Mouse (Mus musculus) right cerebral cortex, postnatal 10 days (tissue): ENCODE measurements around the gene H2al1m.
"Not testable (repeated sequence)": the region's sequence is repeated elsewhere in the genome, so short reads cannot be mapped to it uniquely, and the experiment has no call there.

Experiments used
- DNase-seq, 2 experiments: peaks; one replicate each; pipeline ENCODE4 v3.0.0; 2021; ENCODE audit warnings: low spot score in 2 of 2

H2al1m gene

DNA sequence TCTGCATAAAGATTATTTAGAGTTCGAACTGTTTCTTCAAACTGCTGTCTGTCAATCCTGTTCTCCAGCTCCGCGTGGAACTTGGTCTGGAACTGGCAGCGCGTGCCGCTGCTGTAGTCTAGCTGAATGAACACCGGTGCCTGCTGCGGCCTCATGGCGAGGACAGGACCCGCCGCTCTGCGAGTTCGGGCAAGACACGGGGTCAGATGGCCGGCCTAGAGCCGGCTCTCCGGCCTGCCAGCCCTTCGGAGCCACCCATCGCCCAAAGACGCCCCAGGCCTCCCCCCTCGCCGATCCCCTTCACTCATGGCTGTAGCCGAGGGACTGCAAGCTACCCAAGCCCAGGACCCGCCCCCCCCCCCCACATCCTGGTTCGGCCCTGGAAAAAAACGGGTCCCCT lies 44.4 kb downstream of the H2al1m start:
- not testable (repeated sequence) for DNase-seq

DNA sequence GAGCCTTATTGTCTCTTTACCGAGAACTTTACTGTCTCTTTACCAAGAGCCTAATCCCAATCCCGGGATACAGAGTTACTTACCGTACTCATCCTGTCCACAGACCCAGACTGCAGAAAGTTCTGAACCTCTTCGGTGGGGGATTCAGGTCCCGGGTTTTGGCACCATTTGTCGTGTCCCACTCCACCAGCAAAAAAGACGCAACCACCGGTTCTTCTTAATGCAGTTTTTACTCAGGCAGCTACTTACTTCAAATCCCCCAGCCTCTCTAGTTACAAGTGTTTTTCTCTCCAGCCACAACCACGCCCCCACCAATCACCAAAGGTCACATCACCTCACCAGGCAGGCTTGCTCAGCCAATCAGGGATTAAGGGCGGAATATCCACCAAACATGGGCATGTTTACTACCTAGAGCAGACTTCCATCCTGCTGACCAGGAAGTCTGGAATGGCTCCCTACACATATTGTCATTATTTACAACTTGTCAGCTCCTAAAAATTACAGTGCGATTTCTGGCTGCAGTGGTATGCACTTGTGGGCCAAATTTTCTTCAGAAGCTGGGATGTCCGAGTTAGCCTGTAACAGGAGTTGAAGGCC lies 48.9 kb downstream of the H2al1m start:
- not testable (repeated sequence) for DNase-seq

DNA sequence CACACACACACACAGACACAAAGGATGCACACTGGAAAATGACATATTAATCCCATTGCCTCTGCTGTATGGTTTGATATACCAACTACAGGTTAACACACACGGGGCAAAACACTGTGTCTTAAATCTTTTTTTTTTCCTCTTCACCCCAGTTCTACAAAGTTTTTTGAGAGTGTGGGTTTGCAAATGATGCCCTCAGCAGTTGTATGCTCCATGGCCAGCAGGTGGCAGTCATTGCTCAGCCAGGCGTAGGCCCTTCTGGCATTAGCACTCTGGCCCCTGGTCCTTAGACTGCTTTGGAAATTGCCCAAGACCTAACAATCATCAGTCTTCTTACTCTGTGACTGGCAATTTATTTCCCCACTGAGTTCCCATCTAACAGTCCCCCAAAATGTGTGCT lies 49.5 kb downstream of the H2al1m start:
- DNase-seq: peak in 1 of 2 experiments; percentile 58
